Comparison of ENCODE assay signal across 28 mouse cellular contexts in the genomic region with DNA sequence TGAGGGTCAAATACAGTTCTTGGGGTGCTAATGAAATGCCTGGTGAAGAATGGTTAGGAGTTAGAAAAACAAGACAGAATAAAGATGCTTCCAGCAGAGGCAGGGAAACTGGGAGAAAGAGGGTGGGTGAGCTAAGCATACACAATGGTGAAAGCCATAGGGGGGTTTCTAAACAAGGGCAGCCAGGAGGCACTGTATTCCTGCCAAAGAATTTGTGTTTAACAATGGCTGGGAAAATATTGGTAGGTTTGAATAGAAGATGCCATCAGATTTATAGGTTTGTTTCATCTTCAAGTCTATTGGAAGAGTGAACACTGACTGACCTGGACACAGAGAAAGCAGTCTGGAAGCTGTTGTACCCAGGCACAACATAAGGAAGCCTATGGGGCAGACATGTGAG. TPM values are rescaled to one million over a fixed set of nuclear protein-coding genes. Genes with fewer than 3 reads are reported as not detected.
DNase-seq lines count a peak whose midpoint lies in the region; ATAC-seq lines count a peak whose summit lies in the region.
"Had no signal": no experiment of that assay in that cellular context is flagged by ENCODE, and none has a peak within 500 bp of the region (broad histone marks: within the 10 kb centered on the region; RNA-seq: fewer than 3 reads in every experiment).

No protein-coding gene starts in this region.

- peak overlapping the region; percentile 88; the same call in 1 of the 2 replicates for H3K4me2 ChIP-seq in forebrain, embryonic 14.5 days (ENCODE audit: low read length)
- no peak overlapping the region for H3K4me2 ChIP-seq in forebrain, embryonic 12.5 days
- H3K4me2 ChIP-seq in neural tube, embryonic 12.5 days (replicated peaks), result peak overlapping the region; percentile 32
- peak overlapping the region; percentile 89; the same call in 1 of the 2 replicates for H3K4me2 ChIP-seq in midbrain, embryonic 15.5 days
- H3K4me2 ChIP-seq: embryonic facial prominence, embryonic 15.5 days; limb, embryonic 12.5 days; liver, embryonic 12.5 days; lung, embryonic 14.5 days had no signal

- no peak for ATAC-seq in forebrain, embryonic 14.5 days
- ATAC-seq in forebrain, embryonic 12.5 days (ENCODE audit: low FRiP score), result no peak
- ATAC-seq in neural tube, embryonic 12.5 days (ENCODE audit: low FRiP score, low read depth), result no peak
- ATAC-seq in midbrain, embryonic 15.5 days (replicated peaks), result no peak
- ATAC-seq: activated CD4-positive, CD25-positive, alpha-beta regulatory T cell, adult 4 months; inflammation-experienced regulatory T-cells, adult 6 months; liver, embryonic 12.5 days had no signal

- no peak overlapping the region for H3K27ac ChIP-seq in forebrain, embryonic 14.5 days (ENCODE audit: low read depth, low read length)
- H3K27ac ChIP-seq in forebrain, embryonic 12.5 days, result no peak overlapping the region
- no peak overlapping the region for H3K27ac ChIP-seq in neural tube, embryonic 12.5 days
- no peak overlapping the region for H3K27ac ChIP-seq in midbrain, embryonic 15.5 days
- H3K27ac ChIP-seq: embryonic facial prominence, embryonic 15.5 days; limb, embryonic 12.5 days; liver, embryonic 12.5 days; midbrain, embryonic 12.5 days had no signal

- no peaks in the 10 kb centered on the region for H3K9me3 ChIP-seq in forebrain, embryonic 14.5 days (replicated peaks; ENCODE audit: control insufficient read depth, low read length)
- H3K9me3 ChIP-seq in forebrain, embryonic 12.5 days, result no peaks in the 10 kb centered on the region
- H3K9me3 ChIP-seq in neural tube, embryonic 12.5 days, result no peaks in the 10 kb centered on the region
- H3K9me3 ChIP-seq in midbrain, embryonic 15.5 days, result no peaks in the 10 kb centered on the region
- H3K9me3 ChIP-seq: embryonic facial prominence, embryonic 15.5 days; limb, embryonic 12.5 days; liver, embryonic 12.5 days; midbrain, embryonic 12.5 days had no signal

- no peak overlapping the region for H3K4me3 ChIP-seq in forebrain, embryonic 14.5 days (ENCODE audit: low read depth, low read length)
- no peak overlapping the region for H3K4me3 ChIP-seq in forebrain, embryonic 12.5 days (replicated peaks)
- H3K4me3 ChIP-seq in neural tube, embryonic 12.5 days, result no peak overlapping the region
- no peak overlapping the region for H3K4me3 ChIP-seq in midbrain, embryonic 15.5 days
- H3K4me3 ChIP-seq: embryonic facial prominence, embryonic 15.5 days; limb, embryonic 12.5 days; liver, embryonic 12.5 days; midbrain, embryonic 12.5 days had no signal

- H3K9ac ChIP-seq in forebrain, embryonic 14.5 days (ENCODE audit: low read length), result no peak overlapping the region
- H3K9ac ChIP-seq in forebrain, embryonic 12.5 days, result no peak overlapping the region
- H3K9ac ChIP-seq in neural tube, embryonic 12.5 days, result no peak overlapping the region
- H3K9ac ChIP-seq in midbrain, embryonic 15.5 days, result no peak overlapping the region
- H3K9ac ChIP-seq: embryonic facial prominence, embryonic 15.5 days; limb, embryonic 12.5 days; liver, embryonic 12.5 days; lung, embryonic 14.5 days; midbrain, embryonic 12.5 days had no signal

- DNase-seq in forebrain, embryonic 14.5 days (ENCODE audit: low spot score), result no peak
- DNase-seq in neural tube, embryonic 10.5 days (ENCODE audit: extremely low spot score, low spot score), result no peak
- no peak for DNase-seq in urinary bladder, adult 18-20 months (ENCODE audit: low spot score in 2 of 2)
- no peak for DNase-seq in right cerebral cortex, postnatal 4 days
- DNase-seq in adrenal gland, postnatal 25 days, result no peak
- DNase-seq: adrenal gland, postnatal 14 days; cerebellum, adult 11-12 months; cerebellum, postnatal 25 days; embryo, embryonic 11 days; gastrocnemius, postnatal 36 days; heart, postnatal 14 days; kidney, adult 9 months; kidney, postnatal 25 days; layer of hippocampus, adult 9-11 months; lung, embryonic 14.5 days; lung, postnatal 4 days; spleen, adult 18-20 months; thymus, postnatal 36 days had no signal

- H3K27me3 ChIP-seq in forebrain, embryonic 14.5 days (replicated peaks; ENCODE audit: control insufficient read depth, insufficient read depth, low read length), result peaks cover 24% of the 10 kb centered on the region
- peaks cover 72% of the 10 kb centered on the region for H3K27me3 ChIP-seq in forebrain, embryonic 12.5 days
- H3K27me3 ChIP-seq in neural tube, embryonic 12.5 days (replicated peaks), result peaks cover 48% of the 10 kb centered on the region
- peaks cover 54% of the 10 kb centered on the region for H3K27me3 ChIP-seq in midbrain, embryonic 15.5 days (replicated peaks)

- no peaks in the 10 kb centered on the region for H3K36me3 ChIP-seq in forebrain, embryonic 14.5 days (ENCODE audit: control insufficient read depth, insufficient read depth, low read length)
- H3K36me3 ChIP-seq in forebrain, embryonic 12.5 days (replicated peaks), result no peaks in the 10 kb centered on the region
- no peaks in the 10 kb centered on the region for H3K36me3 ChIP-seq in neural tube, embryonic 12.5 days
- no peaks in the 10 kb centered on the region for H3K36me3 ChIP-seq in midbrain, embryonic 15.5 days (replicated peaks)
- H3K36me3 ChIP-seq: embryonic facial prominence, embryonic 15.5 days; G1E; limb, embryonic 12.5 days; liver, embryonic 12.5 days; midbrain, embryonic 12.5 days had no signal

- H3K4me1 ChIP-seq in forebrain, embryonic 14.5 days (ENCODE audit: control insufficient read depth, insufficient read depth, low read length), result peaks cover 5% of the 10 kb centered on the region
- H3K4me1 ChIP-seq in forebrain, embryonic 12.5 days, result peaks cover 19% of the 10 kb centered on the region
- H3K4me1 ChIP-seq in neural tube, embryonic 12.5 days, result peaks cover 13% of the 10 kb centered on the region; the same call in 1 of the 2 replicates
- H3K4me1 ChIP-seq in midbrain, embryonic 15.5 days, result peaks cover 38% of the 10 kb centered on the region
- H3K4me1 ChIP-seq: liver, embryonic 12.5 days had no signal

RNA-seq across cellular contexts. Expression of a gene that starts 2.4 kb away (rescaled TPM):
- 1.7 and 2.0 TPM in 2 replicates for polyA plus RNA-seq in forebrain, embryonic 14.5 days (2014; fragmentation: Nextera tagmentation; extraction: Ambion mirVana)
- 0.66 and 0.92 TPM in 2 replicates for polyA plus RNA-seq in forebrain, embryonic 12.5 days (2016; fragmentation: Nextera tagmentation; extraction: Ambion mirVana)
- polyA plus RNA-seq in neural tube, embryonic 12.5 days (2016; fragmentation: Nextera tagmentation; extraction: Ambion mirVana), result 1.4 and 3.3 TPM in 2 replicates
- 2.7 and 2.9 TPM in 2 replicates for polyA plus RNA-seq in midbrain, embryonic 15.5 days (2015; fragmentation: Nextera tagmentation; extraction: Ambion mirVana)
- total RNA-seq in adrenal gland, postnatal 25 days (2021), result 0.14 and 0.58 TPM in 2 replicates
- polyA plus RNA-seq: activated CD4-positive, CD25-positive, alpha-beta regulatory T cell, adult 4 months; G1E; inflammation-experienced regulatory T-cells, adult 6 months had no signal
